Mouse (Mus musculus) embryonic facial prominence, embryonic 13.5 days (tissue): ENCODE measurements around the gene Efnb2. TPM values are rescaled to one million over a fixed set of nuclear protein-coding genes. Genes with fewer than 3 reads are reported as not detected.
A peak's percentile ranks its signal among the peaks of the same experiment; 100 is the strongest.

Experiments
- ATAC-seq: fragments of 200-750 bp; cut with Nextera tagmentation; 2 replicates; pipeline ENCODE4 v1.8.0; 2017; ENCODE audit warnings: low read depth; ENCODE audit not compliant: insufficient number of reproducible peaks, insufficient read depth, low FRiP score, low TSS enrichment
- H3K27ac ChIP-seq: fragments of 300-500 bp; sonication (generic); 2 replicates; pipeline ENCODE4 v1.5.1; 2015; ENCODE audit warnings: moderate library complexity, mild to moderate bottlenecking, inconsistent platforms
- H3K27me3 ChIP-seq: fragments of 300-500 bp; sonication (generic); 2 replicates; pipeline ENCODE4 v1.6.1; 2015; ENCODE audit warnings: mild to moderate bottlenecking, inconsistent platforms
- H3K36me3 ChIP-seq: fragments of 300-500 bp; sonication (generic); 2 replicates; pipeline ENCODE4 v1.6.1; 2015; ENCODE audit warnings: mild to moderate bottlenecking, inconsistent platforms
- H3K4me1 ChIP-seq: fragments of 300-500 bp; sonication (generic); 2 replicates; pipeline ENCODE4 v1.6.1; 2015; ENCODE audit warnings: inconsistent platforms
- H3K4me2 ChIP-seq: fragments of 300-500 bp; sonication (generic); 2 replicates; pipeline ENCODE4 v1.6.1; 2015; ENCODE audit warnings: moderate library complexity, mild to moderate bottlenecking, inconsistent platforms
- H3K4me3 ChIP-seq: fragments of 300-500 bp; sonication (generic); 2 replicates; pipeline ENCODE4 v1.5.1; 2015; ENCODE audit warnings: mild to moderate bottlenecking, inconsistent platforms
- H3K9ac ChIP-seq: fragments of 300-500 bp; sonication (generic); 2 replicates; pipeline ENCODE4 v1.6.1; 2015; ENCODE audit warnings: mild to moderate bottlenecking, inconsistent platforms
- H3K9me3 ChIP-seq: fragments of 300-500 bp; sonication (generic); 2 replicates; pipeline ENCODE4 v1.6.1; 2016; ENCODE audit warnings: inconsistent platforms
- WGBS: fragments of 180-500 bp; shearing (Covaris S2); methylation state at CpG from one replicate; pipeline ENCODE4 v1.1.7; 2015; ENCODE audit warnings: mixed read lengths; 5-methylcytosine and 5-hydroxymethylcytosine counted together
- polyA plus RNA-seq: library from polyadenylated mRNA; unstranded; fragments of >200 nt; fragmentation: Nextera tagmentation; extraction: Ambion mirVana; gene quantifications from 2 replicates; pipeline ENCODE4 v1.2.1, GENCODE M21; 2015

Efnb2 gene
- polyA plus RNA-seq, 1 experiment from 2014 or later = 37.1 TPM

- Histone ChIP-seq H3K27me3 (no peaks in the 10 kb centered on the region), H3K4me2 (peak overlapping the region; percentile 86), H3K27ac (peak overlapping the region; percentile 11; the same call in 1 of the 2 replicates)
Observed at GRCm38 (mm10) chr8:8653343-8653742, 7.7 kb downstream of the Efnb2 start.

GRCm38 (mm10) chr8:8652388-8652787 is 8.7 kb downstream of the Efnb2 start:
- Histone ChIP-seq H3K27ac (no peak overlapping the region), H3K4me3 (no peak overlapping the region), H3K9ac (no peak overlapping the region), H3K27me3 (no peaks in the 10 kb centered on the region), H3K36me3 (peaks cover 5% of the 10 kb centered on the region; the same call in 1 of the 2 replicates), H3K4me2 (peak overlapping the region; percentile 86), H3K9me3 (no peaks in the 10 kb centered on the region), H3K4me1 (peaks cover 94% of the 10 kb centered on the region)
- WGBS = 81% methylated on average over 4 of the region's 4 CpGs
- ATAC-seq = no peak

More at GRCm38 (mm10) chr8:8653343-8653742, 7.7 kb downstream of the Efnb2 start:
- Histone ChIP-seq H3K4me1 (peaks cover 94% of the 10 kb centered on the region), H3K9me3 (no peaks in the 10 kb centered on the region), H3K36me3 (peaks cover 5% of the 10 kb centered on the region; the same call in 1 of the 2 replicates), H3K9ac (no peak overlapping the region; the same call in 1 of the 2 replicates), H3K4me3 (no peak overlapping the region)
- ATAC-seq = no peak
- WGBS = 60% methylated on average over 5 of the region's 5 CpGs

DNA sequence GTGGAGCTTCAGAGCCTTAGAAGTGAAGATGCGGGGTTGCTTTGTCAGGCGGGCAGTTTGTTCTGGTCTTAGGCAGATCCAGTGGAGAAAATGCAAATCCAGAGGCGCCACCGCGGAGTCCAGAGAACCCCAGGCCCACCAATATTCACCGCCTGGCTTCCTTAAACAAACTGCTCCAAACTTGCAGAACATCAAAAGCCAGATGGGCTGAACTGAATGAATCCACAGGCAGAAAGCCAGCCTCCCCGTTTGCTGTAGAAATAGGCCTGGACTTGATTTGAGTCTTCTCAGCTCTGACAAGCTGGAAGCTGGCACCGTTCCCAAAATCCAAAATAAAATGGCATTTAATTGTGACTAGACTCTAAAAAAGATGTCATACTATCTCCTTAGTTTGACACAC is 11.1 kb downstream of the Efnb2 start:
- no peak for ATAC-seq
- Histone ChIP-seq H3K27ac (peak overlapping the region; percentile 76), H3K36me3 (peaks cover 5% of the 10 kb centered on the region; the same call in 1 of the 2 replicates), H3K4me1 (peaks cover 88% of the 10 kb centered on the region), H3K27me3 (no peaks in the 10 kb centered on the region), H3K9me3 (no peaks in the 10 kb centered on the region), H3K4me3 (no peak overlapping the region), H3K4me2 (peak overlapping the region; percentile 41), H3K9ac (no peak overlapping the region)
- WGBS = 24% methylated on average over 8 of the region's 8 CpGs

DNA sequence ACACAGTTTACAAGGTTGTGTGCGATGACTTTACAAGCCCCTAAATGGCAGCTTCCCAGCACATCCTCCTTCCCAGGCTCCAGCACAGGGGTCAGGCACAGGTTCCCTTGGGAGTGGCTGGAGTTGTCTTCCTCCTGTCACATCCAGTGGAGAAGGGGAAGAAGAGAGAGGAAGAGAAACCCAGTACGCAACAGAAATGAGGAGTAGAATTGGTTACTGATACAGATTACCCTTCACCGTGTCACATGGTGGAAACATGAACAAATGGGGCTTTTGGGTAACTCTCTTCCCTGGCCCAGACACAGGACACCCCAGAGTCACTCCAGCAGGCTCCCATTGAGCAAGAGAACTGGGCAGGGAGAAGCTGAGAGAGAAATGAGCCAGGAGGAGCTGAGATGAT is 11.5 kb downstream of the Efnb2 start:
- no peaks in the 10 kb centered on the region for H3K9me3 ChIP-seq

GRCm38 (mm10) chr8:8648686-8649085 is 12.4 kb downstream of the Efnb2 start:
- H3K9me3 ChIP-seq = no peaks in the 10 kb centered on the region
- peak overlapping the region; percentile 76; the same call in 1 of the 2 replicates for H3K27ac ChIP-seq
- H3K4me3 ChIP-seq = no peak overlapping the region
- H3K4me2 ChIP-seq = no peak overlapping the region
- H3K9ac ChIP-seq = no peak overlapping the region
- H3K36me3 ChIP-seq = peaks cover 5% of the 10 kb centered on the region; the same call in 1 of the 2 replicates
- ATAC-seq = no peak
- 63% methylated on average over 7 of the region's 7 CpGs for WGBS
- no peaks in the 10 kb centered on the region for H3K27me3 ChIP-seq
- peaks cover 85% of the 10 kb centered on the region for H3K4me1 ChIP-seq

More for the DNA sequence above, 11.5 kb downstream of the Efnb2 start:
- no peak for ATAC-seq
- Histone ChIP-seq H3K4me3 (no peak overlapping the region), H3K36me3 (peaks cover 5% of the 10 kb centered on the region; the same call in 1 of the 2 replicates), H3K27me3 (no peaks in the 10 kb centered on the region), H3K27ac (peak overlapping the region; percentile 76), H3K4me2 (peak overlapping the region; percentile 41), H3K4me1 (peaks cover 86% of the 10 kb centered on the region), H3K9ac (no peak overlapping the region)
- 80% methylated on average over 3 of the region's 3 CpGs for WGBS

DNA sequence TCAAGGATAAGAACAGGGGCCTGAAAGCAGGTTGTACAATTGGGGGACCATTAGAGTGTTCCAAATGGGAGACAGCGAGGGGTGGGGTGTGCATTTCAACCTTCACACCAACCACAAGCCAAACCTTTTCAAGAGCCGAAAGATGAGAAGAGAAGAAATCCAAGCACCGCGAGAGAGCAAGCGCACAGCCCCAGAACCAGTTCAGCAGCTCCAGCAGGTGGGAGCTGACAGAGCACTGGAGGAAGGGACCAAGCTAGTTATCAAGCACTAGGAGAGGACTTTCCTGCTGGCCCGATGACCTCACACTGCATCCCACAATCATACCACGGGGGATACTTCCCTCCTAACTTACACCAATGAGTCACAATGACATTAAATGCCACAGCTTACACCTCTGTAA is 13.2 kb downstream of the Efnb2 start:
- peak; percentile 50 for ATAC-seq
- Histone ChIP-seq H3K4me2 (no peak overlapping the region), H3K4me3 (no peak overlapping the region), H3K9ac (no peak overlapping the region), H3K27me3 (no peaks in the 10 kb centered on the region), H3K27ac (0 out of 2 replicates have a peak overlapping the region, but pooled peaks have one; percentile 17), H3K9me3 (no peaks in the 10 kb centered on the region), H3K36me3 (peaks cover 5% of the 10 kb centered on the region; the same call in 1 of the 2 replicates), H3K4me1 (peaks cover 81% of the 10 kb centered on the region)
- WGBS = 49% methylated on average over 7 of the region's 7 CpGs

- H3K27ac ChIP-seq = peak overlapping the region; percentile 35; the same call in 1 of the 2 replicates
- peaks cover 81% of the 10 kb centered on the region for H3K4me1 ChIP-seq
- H3K9me3 ChIP-seq = no peaks in the 10 kb centered on the region
- peak; percentile 45; the same call in 1 of the 2 replicates for ATAC-seq
- H3K27me3 ChIP-seq = no peaks in the 10 kb centered on the region
- 26% methylated on average over 3 of the region's 3 CpGs for WGBS
- H3K36me3 ChIP-seq = peaks cover 5% of the 10 kb centered on the region; the same call in 1 of the 2 replicates
- no peak overlapping the region for H3K9ac ChIP-seq
- peak overlapping the region; percentile 12; the same call in 1 of the 2 replicates for H3K4me2 ChIP-seq
- H3K4me3 ChIP-seq = no peak overlapping the region
Observed at GRCm38 (mm10) chr8:8647319-8647718, 13.7 kb downstream of the Efnb2 start.

DNA sequence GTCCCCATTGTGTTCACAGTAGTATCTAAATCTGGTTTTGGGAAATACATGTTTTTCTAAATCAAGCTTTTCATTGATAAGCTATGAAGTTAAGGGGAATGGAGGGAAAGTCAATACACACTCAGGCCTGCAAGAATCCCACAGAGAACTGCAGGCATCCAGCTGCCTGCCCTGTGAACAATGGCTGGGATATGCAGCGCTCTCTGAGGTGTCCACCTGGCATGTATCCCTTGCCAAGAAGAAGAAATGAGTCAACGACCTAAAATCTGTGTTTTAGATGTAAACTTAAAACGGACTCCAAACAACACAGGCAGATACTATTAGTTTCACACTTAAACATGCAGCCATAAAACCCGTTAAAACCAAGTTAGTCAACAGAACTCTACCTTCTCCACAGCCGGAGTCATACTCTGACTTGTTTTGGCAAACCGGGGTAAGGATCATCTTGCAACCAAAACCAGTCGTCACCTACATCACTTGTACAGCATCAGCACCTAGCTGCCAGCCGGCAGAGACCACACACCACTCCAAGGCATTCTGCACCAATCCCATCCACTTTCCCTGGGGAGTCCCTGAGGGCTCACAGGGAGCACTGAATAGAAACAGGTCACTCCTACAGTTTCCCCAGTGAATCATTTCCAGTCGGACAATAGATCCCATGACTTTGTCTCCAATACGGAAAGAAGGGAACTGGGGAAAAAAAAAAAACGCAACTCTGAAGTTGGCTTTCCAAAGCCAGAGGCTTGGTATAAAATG is 16.7 kb downstream of the Efnb2 start:
- Histone ChIP-seq H3K27ac (no peak overlapping the region), H3K4me1 (peaks cover 63% of the 10 kb centered on the region), H3K4me2 (no peak overlapping the region), H3K27me3 (no peaks in the 10 kb centered on the region), H3K4me3 (no peak overlapping the region), H3K36me3 (peaks cover 2% of the 10 kb centered on the region; the same call in 1 of the 2 replicates), H3K9me3 (no peaks in the 10 kb centered on the region), H3K9ac (no peak overlapping the region)
- WGBS = 75% methylated on average over 11 of the region's 11 CpGs
- ATAC-seq = no peak

DNA sequence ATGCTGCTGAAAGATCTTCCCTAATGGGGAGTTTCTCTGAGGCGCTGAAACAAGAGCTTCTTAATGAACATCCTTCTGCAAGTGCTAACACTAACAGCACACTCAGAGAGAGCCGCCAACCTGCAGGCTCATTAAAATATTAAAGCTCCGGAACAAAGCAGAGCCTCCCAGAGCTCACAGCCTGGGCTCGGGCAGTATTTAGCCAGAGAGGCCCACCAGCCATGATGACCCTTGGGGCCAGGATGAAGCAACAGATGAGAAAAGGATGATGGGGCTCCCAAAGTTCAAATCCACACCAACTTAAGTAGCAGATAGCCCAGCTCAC is 20.8 kb downstream of the Efnb2 start:
- Histone ChIP-seq H3K4me1 (peaks cover 33% of the 10 kb centered on the region), H3K27me3 (no peaks in the 10 kb centered on the region), H3K9me3 (no peaks in the 10 kb centered on the region), H3K36me3 (peaks cover 24% of the 10 kb centered on the region), H3K4me2 (no peak overlapping the region), H3K27ac (no peak overlapping the region), H3K9ac (no peak overlapping the region), H3K4me3 (no peak overlapping the region)
- ATAC-seq = no peak
- WGBS = 18% methylated on average over 4 of the region's 4 CpGs

DNA sequence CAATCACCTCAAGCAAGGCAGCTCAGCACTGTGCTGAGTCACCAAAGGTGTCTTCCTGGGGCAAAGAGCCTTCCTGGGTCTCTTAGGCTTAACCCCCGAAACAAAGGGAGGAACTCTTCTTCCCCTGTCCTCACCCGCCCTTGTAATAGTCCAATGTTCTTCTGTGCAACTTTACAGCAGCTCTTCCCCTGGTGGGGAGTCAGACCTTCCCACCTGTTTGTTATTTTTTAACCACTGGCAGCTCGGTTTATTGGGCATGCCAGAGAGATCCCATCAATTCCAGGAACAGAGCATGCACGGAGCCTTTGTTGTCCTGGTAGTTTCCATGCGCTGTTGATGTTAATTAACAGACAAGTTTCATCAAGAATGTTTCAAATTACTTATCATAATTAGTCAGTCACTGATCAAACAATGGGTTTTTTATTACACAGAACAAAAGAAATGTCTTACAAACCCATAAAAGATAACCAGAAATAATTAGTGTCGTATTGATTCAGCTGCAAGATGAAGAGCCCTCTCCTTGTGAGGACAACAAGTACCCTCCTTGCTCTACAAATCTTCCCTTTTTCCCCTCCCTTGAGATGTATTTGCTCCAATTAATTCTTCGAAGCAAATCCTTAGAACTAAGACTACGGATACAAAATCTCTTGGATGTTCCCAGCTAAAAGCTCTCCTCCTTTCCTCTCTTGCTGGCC is 21.3 kb downstream of the Efnb2 start:
- no peak overlapping the region for H3K27ac ChIP-seq
- H3K27me3 ChIP-seq = no peaks in the 10 kb centered on the region
- H3K4me2 ChIP-seq = no peak overlapping the region
- no peak overlapping the region for H3K9ac ChIP-seq
- no peak for ATAC-seq
- no peak overlapping the region for H3K4me3 ChIP-seq
- no peaks in the 10 kb centered on the region for H3K9me3 ChIP-seq
- H3K36me3 ChIP-seq = peaks cover 27% of the 10 kb centered on the region
- 43% methylated on average over 8 of the region's 8 CpGs for WGBS
- peaks cover 31% of the 10 kb centered on the region for H3K4me1 ChIP-seq

DNA sequence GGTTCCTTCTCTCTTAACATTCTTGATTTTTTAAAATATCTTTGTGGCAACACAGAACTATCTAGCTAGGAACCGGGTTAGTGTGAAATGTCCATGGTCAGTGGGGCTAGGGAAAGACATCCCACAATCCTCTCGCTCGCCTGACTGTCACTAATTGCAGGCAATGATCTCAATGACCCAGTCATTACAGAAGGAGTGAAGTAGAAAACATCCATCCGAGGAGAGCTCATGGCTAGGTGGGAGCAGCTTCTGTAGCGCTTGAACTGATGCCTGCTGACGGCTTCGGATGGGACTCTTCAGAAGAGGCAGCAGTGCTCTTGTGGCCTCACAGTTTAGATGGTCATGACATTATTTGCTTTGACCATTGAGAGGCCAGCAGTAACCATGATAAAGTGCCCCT is 29.6 kb downstream of the Efnb2 start:
- ATAC-seq = no peak
- H3K9me3 ChIP-seq = no peaks in the 10 kb centered on the region
- 78% methylated on average over 7 of the region's 7 CpGs for WGBS
- H3K4me2 ChIP-seq = no peak overlapping the region
- H3K27ac ChIP-seq = no peak overlapping the region
- H3K36me3 ChIP-seq = peaks cover 48% of the 10 kb centered on the region
- no peaks in the 10 kb centered on the region for H3K27me3 ChIP-seq
- H3K4me3 ChIP-seq = no peak overlapping the region
- H3K4me1 ChIP-seq = no peaks in the 10 kb centered on the region
- no peak overlapping the region for H3K9ac ChIP-seq
